Mouse (Mus musculus) left cerebral cortex, adult 8-10 months (tissue): ENCODE measurements around the gene Copb2. TPM values are rescaled to one million over a fixed set of nuclear protein-coding genes. Genes with fewer than 3 reads are reported as not detected.

ENCODE experiments used
- DNase-seq, 2 experiments: peaks; one replicate each; pipeline ENCODE4 v3.0.0; 2022; ENCODE audit warnings: low spot score in 2 of 2
- total RNA-seq, 4 experiments: library from RNA; stranded (reverse); gene quantifications; 2 replicates each; pipeline ENCODE4 v1.2.4; 2022

Gene Copb2
- 10 to 100 TPM; 88.5 to 94.0 (median 93.1) TPM for total RNA-seq

GRCm38 (mm10) chr9:98563137-98564126 is at the start of gene Copb2:
Gene Copb2, plus strand, starts transcription at chr9:98563721.
- DNase-seq, result peak; percentile 96 to 97

DNA sequence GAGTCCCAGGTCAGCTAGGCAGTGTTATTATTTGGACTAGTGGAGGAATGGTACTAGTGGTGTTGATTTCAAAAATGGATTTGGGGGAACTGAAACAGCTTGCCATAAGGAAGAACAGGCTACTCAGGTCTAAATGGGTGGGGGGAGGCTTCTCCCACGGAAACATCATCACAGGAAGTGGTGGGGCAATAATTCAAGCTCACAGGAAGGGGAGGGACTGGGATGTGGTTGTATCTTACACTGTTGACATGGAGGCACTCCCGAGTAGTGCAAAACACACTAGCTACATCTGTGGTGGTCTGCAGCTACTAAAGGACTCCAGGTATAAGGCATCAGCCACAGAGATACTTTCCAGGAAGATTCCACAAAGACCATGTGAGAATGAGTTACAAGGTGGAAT is 39.6 kb upstream of the Copb2 start:
- no peak for DNase-seq

DNA sequence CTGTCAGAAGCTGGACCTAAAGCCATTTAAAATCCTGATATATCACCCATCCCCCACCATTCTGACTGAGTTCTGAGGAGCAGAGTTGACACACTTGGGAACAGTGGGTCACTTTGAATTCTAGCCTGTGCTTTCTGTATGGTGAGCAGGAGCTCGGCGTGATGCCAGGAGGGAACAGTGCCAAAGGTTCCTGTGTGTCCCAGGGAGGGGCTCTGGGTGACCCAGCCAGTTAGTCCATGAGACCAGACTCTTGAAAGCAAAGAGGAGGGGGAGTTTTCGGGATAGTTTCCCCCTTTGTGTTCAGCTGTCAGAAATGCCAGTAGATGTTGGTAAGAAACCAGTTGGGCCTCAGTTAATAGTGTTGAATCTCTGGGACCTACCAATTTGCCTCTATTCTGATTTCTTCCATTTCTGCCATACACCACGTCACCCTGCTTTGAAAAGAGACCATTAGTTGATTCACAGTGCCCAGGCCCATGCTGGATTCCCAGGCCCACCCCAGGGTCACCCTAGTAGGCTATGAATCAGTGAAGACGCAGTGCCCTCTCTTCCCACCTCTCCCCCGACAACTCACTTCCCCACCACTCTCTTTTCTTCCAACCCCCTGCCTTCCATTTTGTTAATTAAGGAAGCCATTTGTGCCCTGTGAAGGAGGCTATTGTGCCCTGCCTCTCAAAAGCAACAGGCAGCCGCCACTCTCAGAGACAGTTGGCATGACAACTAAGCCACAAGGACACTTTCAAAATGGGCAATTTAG is 38.6 kb upstream of the Copb2 start:
- no peak for DNase-seq

DNA sequence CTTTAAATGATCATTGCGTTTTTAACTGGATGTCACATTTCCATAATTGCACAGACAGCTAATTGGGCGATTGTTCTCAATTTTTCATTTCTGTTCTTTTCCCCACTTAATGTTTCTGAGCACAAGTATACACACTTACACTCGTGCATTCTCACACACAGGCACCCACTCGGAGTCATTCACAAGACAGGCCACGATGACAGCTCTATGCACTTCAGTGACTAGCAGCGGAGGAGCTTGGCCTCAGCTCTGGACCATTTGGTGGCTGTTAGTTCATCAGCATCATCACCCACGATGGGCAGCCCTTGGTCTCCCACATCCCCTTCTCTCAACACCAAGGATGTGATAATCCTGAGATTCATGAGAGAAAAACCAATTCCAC is 38.0 kb upstream of the Copb2 start:
- no peak for DNase-seq

- DNase-seq, result no peak
Measured at GRCm38 (mm10) chr9:98527226-98527625, 36.3 kb upstream of the Copb2 start.

- DNase-seq, result no peak
Measured at GRCm38 (mm10) chr9:98529776-98530175, 33.7 kb upstream of the Copb2 start.

- DNase-seq, result no peak
Measured at GRCm38 (mm10) chr9:98530999-98531398, 32.5 kb upstream of the Copb2 start.

GRCm38 (mm10) chr9:98534675-98535280 is 28.7 kb upstream of the Copb2 start:
- no peak for DNase-seq

- DNase-seq, result no peak
Measured at GRCm38 (mm10) chr9:98535763-98536162, 27.8 kb upstream of the Copb2 start.

GRCm38 (mm10) chr9:98538017-98538712 is 25.4 kb upstream of the Copb2 start:
- no peak for DNase-seq

DNA sequence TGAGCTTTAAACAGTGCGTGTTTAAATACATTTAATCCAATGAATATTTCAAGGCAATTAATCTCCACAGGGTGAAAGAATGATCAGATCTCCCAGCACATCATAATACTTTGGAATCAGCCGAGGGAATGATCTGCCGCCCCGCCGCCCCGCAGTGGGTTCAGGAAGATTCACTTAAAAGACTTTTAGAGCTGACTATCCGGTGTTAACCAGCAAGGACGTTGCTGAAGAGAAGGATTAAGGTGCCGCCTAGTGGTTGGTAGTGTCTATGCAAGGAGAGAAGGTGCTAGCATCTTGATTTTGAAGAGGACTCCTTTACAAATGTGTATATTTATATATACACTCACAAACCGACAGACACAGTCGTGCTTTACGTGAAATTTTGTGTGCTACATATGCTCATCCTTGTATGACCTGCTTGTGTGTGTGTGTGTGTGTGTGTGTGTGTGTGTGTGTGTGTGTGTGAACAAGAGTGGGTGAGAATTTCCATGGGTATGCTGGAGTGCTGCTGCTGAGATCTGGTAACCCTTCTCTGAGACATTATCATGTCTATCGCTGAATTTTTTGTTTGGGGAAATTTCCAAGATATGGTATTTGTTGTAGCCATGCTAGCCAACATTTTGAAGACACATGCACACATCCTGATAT is 24.7 kb upstream of the Copb2 start:
- DNase-seq, result peak; percentile 44 to 53

DNA sequence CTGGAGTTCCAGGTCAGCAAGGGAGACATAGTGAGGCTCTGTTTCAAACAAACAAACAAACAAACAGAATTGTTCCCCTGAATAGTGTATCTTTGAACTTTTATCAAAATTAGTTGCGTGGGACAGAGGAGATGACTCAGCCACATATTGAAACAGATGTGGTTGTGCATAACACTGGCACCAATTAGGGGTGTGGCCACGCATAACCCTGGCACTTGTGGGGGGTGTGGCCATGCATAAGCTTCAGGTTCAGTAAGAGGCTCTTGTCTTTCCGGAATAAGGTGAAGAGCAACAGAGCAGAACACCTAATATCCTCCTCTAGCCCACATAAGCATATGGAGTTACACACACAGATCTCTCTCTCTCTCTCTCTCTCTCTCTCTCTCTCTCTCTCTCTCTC is 19.5 kb upstream of the Copb2 start:
- no peak for DNase-seq

DNA sequence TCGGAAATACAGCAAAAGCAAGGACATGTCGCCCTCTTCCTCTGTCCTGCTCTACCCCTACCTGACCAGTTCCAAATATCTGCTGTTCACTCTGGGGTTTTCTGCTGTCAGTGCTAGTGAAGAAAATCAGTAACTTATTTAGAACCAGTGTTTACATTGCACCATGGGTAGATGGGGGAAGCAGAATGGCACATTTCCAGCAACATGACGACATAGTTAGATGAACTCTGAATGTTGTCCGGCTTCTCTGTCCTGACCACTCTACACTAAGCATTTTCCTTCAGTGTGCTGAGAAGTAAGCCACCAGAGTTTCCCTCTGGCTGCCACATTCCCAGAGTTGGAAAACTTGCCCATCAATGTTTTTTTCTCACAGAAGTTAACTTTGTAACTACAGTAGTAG is 20.3 kb downstream of the Copb2 start:
- DNase-seq, result no peak

DNA sequence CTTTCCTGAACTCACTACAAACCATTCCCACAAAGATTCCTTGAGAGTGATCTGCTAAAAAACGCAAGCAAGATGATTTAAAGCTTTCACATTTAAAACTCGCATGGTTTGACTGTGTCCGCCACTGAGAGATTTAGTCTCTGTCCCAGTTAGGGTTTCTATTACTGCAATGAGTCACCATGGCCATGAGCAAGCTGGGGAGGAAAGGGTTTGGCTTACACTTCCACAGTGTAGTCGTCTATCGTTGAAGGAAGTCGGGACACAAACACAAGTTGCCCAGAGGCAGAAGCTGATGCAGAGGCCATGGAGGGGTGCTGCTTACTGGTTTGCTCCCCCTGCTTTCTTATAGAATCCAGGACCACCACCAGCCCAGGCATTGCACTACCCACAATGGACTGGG is 36.6 kb downstream of the Copb2 start:
- DNase-seq, result no peak

GRCm38 (mm10) chr9:98601156-98601836 is 37.8 kb downstream of the Copb2 start, which contains the start of gene Mrps22:
Gene Mrps22, minus strand, starts transcription at chr9:98601660.
- DNase-seq, result peak; percentile 62 to 73

DNA sequence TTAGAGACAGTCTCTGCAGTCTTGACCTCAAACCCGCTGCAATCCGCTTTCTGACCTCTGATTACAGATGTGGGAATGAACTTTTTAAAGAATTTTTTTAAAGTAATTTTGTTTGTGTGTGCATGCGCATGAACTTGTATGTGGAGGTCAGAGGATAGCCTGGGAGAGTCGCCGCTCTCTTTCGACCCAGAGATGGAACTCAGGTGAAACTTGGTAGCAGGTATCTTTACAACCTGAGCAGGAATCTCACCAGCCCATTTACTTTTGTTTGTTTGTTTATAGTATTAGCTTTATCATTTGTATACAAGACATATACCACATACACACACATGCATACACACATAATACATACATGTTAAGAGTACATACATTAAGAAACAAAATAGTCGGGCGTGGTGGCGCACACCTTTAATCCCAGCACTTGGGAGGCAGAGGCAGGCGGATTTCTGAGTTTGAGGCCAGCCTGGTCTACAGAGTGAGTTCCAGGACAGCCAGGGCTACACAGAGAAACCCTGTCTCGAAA is 38.4 kb downstream of the Copb2 start:
- DNase-seq, result no peak

- DNase-seq, result no peak
Measured at GRCm38 (mm10) chr9:98604896-98605295, 41.4 kb downstream of the Copb2 start.

GRCm38 (mm10) chr9:98628480-98628879 is 65.0 kb downstream of the Copb2 start:
- DNase-seq, result no peak

DNA sequence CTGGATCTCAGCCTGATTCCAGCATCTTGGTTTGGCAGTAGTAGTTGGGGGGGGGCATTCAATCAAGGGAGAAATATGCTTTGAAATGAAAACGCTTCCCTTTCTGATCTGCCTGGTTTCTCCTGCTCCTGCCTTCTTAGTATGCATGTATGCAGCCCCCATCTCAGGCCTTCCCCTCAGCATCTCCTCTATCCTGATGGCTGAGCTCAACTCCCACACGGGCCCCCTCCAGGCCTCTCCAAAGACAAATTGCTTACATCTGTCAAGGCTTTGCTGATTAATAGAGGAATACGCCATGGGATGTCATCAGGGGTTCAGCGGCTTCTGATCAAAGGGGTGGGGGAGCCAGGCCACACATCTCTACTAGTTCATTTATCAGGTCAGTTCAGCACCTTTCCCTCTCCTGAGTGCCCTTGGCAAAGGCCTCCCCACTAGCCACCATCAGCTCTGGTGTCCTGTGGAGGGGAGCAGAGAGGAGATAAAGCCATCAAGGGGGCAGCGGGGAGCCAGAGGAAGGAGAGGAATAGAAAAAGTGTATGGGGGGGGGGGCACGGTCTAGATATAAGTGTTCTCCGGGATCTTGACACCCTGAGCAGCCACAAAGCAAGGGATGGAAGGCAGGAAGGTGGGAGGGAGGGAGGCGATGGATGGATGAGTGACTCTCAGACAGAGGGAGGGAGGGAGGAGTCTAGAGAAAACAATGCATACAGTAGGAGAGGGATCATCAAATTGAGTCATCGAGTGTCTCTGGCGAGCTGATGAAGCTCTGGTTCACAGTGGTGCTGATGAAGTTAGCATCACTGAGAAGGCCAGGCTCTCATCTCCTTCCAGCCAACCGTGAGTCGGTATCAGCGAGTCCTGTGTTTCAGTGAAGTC is 70.0 kb downstream of the Copb2 start:
- no peak for DNase-seq
